Mouse (Mus musculus) limb, embryonic 10.5 days (tissue): ENCODE data around the gene Cdhr3. TPM values are rescaled to one million over a fixed set of nuclear protein-coding genes. Genes with fewer than 3 reads are reported as not detected.
A peak's percentile ranks its signal among the peaks of the same experiment; 100 is the strongest.

ENCODE experiments used
- DNase-seq: peaks from one replicate; pipeline ENCODE4 v3.0.0-alpha.2; 2017; ENCODE audit warnings: low spot score
- H3K27ac ChIP-seq: fragments of 300-500 bp; sonication (generic); 2 replicates; pipeline ENCODE4 v1.5.1; 2016; ENCODE audit warnings: mild to moderate bottlenecking
- H3K27me3 ChIP-seq: fragments of 300-500 bp; sonication (generic); 2 replicates; pipeline ENCODE4 v1.6.1; 2016; ENCODE audit warnings: low read depth, mild to moderate bottlenecking; ENCODE audit not compliant: poor library complexity, severe bottlenecking
- H3K36me3 ChIP-seq: fragments of 300-500 bp; sonication (generic); 2 replicates; pipeline ENCODE4 v1.6.1; 2016; ENCODE audit warnings: mild to moderate bottlenecking, moderate library complexity
- H3K4me1 ChIP-seq: fragments of 300-500 bp; sonication (generic); 2 replicates; pipeline ENCODE4 v1.6.1; 2016
- H3K4me3 ChIP-seq: fragments of 300-500 bp; sonication (generic); 2 replicates; pipeline ENCODE4 v1.5.1; 2016; ENCODE audit warnings: mild to moderate bottlenecking, moderate library complexity
- H3K9me3 ChIP-seq: fragments of 300-500 bp; sonication (generic); replicated peaks from 2 replicates; pipeline ENCODE4 v1.6.1; 2016; ENCODE audit warnings: mild to moderate bottlenecking
- WGBS: fragments of 180-500 bp; shearing (Covaris S2); methylation state at CpG from one replicate; pipeline ENCODE4 v1.1.7; 2016; 5-methylcytosine and 5-hydroxymethylcytosine counted together
- polyA plus RNA-seq: library from polyadenylated mRNA; unstranded; fragments of >200 nt; fragmentation: Nextera tagmentation; extraction: Ambion mirVana; gene quantifications from 2 replicates; pipeline ENCODE4 v1.2.1, GENCODE M21; 2016

The Cdhr3 gene
- polyA plus RNA-seq, 1 experiment from 2014 or later, result not detected

DNA sequence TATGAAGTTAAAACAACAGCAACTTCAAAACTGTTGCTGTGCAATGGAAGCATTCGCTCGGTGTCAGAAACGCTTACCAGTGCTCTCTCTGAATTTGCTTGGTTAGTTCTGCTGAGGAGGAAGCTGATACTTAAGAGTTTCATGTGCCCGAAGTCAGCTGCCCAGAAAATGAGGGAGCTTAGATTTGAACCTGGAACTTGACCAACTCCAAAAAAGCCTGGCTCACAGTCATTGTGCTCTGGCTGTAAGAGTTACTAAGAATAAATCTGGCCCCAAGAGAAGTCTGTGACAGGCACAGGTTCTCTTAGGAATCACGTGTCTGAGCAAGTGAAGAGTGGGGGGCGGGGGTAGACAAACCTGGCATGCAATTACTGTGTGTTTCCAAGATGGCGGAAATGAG is 51.2 kb downstream of the Cdhr3 start:
- Histone ChIP-seq H3K27me3 (no peaks in the 10 kb centered on the region), H3K36me3 (no peaks in the 10 kb centered on the region), H3K4me3 (no peak overlapping the region), H3K4me1 (peaks cover 8% of the 10 kb centered on the region), H3K27ac (no peak overlapping the region), H3K9me3 (no peaks in the 10 kb centered on the region)
- DNase-seq, result no peak
- 90% methylated on average over 7 of the region's 7 CpGs for WGBS

DNA sequence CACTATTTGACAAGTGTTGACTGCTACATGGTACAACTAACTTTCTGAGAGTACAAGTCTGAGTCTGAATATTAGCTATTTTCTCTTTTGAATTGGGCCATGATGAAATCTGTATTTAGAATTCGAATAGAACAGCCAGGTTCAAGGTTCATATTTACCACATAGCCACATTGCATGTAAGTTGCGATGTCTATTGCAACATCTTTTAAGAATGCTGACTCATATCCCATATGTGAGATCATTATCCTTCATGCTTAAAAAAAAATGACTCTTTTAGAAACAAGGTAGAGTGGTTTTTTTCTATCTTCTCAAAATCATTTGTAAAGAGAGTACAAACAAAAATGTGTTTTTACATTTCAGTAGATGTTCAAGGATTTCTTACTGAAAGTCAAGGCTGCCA is 51.9 kb downstream of the Cdhr3 start:
- no peaks in the 10 kb centered on the region for H3K9me3 ChIP-seq
- no peak overlapping the region for H3K27ac ChIP-seq
- WGBS, result 83% methylated on average over 2 of the region's 2 CpGs
- H3K27me3 ChIP-seq, result peaks cover 2% of the 10 kb centered on the region; the same call in 1 of the 2 replicates
- H3K4me1 ChIP-seq, result peaks cover 10% of the 10 kb centered on the region
- H3K4me3 ChIP-seq, result no peak overlapping the region
- no peak for DNase-seq
- no peaks in the 10 kb centered on the region for H3K36me3 ChIP-seq

DNA sequence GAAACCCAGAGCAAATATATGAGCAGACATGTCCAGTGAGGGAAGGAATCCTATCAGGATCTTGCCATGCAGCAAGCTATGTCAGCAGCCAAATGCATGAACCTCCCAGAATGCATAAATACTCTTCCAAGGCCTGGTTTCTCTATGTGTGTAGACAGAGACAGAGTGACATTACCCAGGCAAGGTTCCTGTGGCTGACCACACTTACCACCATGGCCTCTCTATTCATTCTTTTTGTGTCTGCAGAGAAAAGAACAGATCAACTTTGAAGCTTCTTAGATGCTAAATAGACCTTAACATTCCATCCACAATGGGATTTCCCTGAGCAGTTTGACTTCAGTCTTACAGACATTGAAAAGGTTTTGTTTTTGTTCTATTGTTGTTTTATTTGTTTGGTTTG is 54.0 kb downstream of the Cdhr3 start:
- H3K27me3 ChIP-seq, result peaks cover 9% of the 10 kb centered on the region; the same call in 1 of the 2 replicates
- no peaks in the 10 kb centered on the region for H3K36me3 ChIP-seq
- no peak for DNase-seq
- H3K27ac ChIP-seq, result no peak overlapping the region
- H3K4me1 ChIP-seq, result peaks cover 22% of the 10 kb centered on the region
- H3K4me3 ChIP-seq, result no peak overlapping the region
- no peaks in the 10 kb centered on the region for H3K9me3 ChIP-seq

DNA sequence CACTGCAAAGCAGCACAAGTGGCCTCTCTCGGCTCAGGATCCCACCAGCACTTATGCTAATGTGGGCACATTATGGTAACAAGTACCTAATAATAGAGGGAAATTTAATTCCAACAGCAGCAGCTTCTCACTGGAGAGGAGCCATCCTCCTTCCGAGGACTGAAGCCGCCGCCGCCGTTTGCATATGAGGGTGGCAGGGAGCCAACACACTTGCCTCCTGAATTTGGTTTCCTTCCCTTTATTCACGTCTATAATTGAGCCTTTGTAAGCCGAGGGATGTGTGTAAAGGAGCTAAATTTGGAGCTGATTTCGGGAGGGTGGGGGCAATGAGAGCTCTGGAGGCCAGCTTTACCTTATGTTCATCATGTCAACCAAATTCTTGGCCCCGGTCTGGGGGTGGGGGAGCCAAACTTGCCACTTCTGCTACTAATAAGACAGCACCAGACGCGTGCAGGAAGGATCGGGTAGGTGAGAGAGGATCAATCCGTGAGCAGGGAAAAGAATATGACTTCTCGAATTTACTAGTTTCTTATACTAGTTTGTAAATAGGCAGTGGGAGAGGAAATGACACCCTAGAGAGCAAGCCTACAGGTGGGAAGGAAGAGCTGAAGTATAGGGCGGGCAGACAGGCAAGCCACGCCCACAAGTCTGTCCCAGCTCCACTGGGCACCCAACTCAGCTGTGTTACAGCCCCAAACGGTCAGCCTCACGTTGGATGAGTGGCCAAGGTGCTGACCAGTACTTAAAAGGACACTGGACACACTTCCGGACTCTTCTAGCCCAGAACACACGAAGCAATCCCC is 56.8 kb downstream of the Cdhr3 start:
- Histone ChIP-seq H3K27ac (no peak overlapping the region), H3K4me3 (no peak overlapping the region), H3K27me3 (peaks cover 9% of the 10 kb centered on the region; the same call in 1 of the 2 replicates), H3K9me3 (no peaks in the 10 kb centered on the region), H3K36me3 (no peaks in the 10 kb centered on the region), H3K4me1 (peaks cover 27% of the 10 kb centered on the region)
- DNase-seq, result peak; percentile 38
- 20% methylated on average over 21 of the region's 21 CpGs for WGBS

DNA sequence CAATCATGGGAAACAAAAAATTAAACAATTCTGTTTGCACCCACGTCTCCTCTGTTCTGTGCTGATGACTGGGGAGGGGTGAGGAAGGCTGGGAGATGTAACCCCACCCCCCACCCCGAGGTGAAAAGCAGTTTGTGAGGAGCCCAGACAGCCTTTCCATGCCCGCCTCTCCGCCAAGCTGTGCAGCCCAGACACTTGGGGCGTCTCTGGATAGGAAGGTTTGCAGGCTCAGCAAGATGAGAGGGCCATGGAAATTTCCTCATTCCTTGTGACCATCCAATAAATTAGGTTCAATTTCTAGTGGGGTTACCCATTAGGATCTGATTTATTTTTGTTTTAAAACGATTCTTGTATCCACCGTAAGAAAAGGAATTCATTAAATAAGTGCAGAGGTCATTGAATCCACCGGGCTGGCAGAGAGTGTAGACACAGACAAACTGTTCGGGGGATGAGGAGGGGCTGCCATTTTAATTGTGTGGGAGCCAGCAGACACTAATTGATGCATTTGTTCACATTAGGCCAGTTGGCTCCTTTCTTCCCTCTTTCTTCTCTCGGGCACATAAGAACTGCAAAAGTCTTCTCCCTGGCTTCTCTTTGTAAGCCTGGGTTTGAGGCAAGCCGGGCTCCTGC is 57.5 kb downstream of the Cdhr3 start:
- no peaks in the 10 kb centered on the region for H3K36me3 ChIP-seq
- no peak overlapping the region for H3K27ac ChIP-seq
- H3K9me3 ChIP-seq, result no peaks in the 10 kb centered on the region
- H3K27me3 ChIP-seq, result peaks cover 9% of the 10 kb centered on the region; the same call in 1 of the 2 replicates
- 31% methylated on average over 11 of the region's 11 CpGs for WGBS
- DNase-seq, result no peak
- H3K4me3 ChIP-seq, result no peak overlapping the region
- H3K4me1 ChIP-seq, result peaks cover 27% of the 10 kb centered on the region

DNA sequence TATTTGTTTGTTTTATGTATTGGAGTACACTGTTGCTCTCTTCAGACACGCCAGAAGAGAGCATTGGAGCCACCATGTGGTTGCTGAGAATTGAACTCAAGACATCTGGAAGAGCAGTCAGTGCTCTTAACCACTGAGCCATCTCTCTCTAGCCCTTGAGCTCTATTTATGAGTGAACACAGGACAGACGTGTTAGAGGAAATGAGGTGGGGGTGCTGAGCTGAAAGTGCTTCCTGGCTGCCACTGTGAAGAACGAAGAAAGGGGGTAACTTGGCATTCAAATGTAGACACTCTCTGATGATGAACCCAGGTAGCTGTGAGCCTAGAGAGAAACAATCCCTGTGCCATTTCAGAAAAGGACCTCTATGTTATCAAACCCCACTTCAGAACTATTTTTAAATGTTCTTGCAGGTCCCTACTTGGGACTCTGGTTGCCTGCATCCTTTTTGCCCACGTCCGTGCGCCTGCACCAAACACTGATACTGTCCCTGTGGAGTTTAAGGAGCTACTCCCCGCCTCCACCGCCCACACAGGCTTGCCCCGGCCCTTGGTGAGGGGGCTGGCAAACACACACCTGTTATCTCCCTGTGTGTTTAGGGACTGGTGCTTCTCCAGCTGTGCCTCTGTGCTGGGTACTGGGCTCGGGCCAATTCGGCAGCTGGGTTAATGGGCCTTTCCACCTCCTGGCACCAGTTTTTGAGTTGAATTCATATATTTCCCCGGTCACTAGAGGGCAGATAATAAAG is 58.2 kb downstream of the Cdhr3 start:
- Histone ChIP-seq H3K9me3 (no peaks in the 10 kb centered on the region), H3K4me1 (peaks cover 27% of the 10 kb centered on the region), H3K27me3 (peaks cover 9% of the 10 kb centered on the region; the same call in 1 of the 2 replicates), H3K27ac (no peak overlapping the region), H3K36me3 (no peaks in the 10 kb centered on the region), H3K4me3 (no peak overlapping the region)
- DNase-seq, result no peak
- WGBS, result 60% methylated on average over 12 of the region's 12 CpGs

DNA sequence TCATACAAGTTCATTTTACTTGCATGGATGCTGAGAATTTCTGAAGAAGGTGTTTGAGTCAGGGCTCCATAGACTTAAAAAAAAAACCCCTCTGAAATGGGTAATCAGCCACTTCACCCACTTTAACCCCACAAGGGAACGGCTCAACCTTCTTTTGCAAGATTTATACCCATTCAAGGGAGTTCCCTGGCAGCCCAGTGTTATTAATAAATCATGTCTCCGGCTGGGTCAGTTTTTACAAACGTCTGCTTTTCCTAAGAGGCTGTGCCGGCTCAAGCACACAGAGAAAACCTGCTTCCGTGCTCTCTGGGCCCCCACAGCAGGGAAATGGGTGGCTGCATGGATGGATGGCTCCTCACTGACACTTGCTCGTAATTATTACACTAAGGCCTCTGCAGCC is 59.5 kb downstream of the Cdhr3 start:
- H3K4me3 ChIP-seq, result no peak overlapping the region
- DNase-seq, result no peak
- no peaks in the 10 kb centered on the region for H3K36me3 ChIP-seq
- no peak overlapping the region for H3K27ac ChIP-seq
- H3K9me3 ChIP-seq, result no peaks in the 10 kb centered on the region
- 43% methylated on average over 6 of the region's 6 CpGs for WGBS
- peaks cover 38% of the 10 kb centered on the region for H3K4me1 ChIP-seq
- H3K27me3 ChIP-seq, result peaks cover 9% of the 10 kb centered on the region; the same call in 1 of the 2 replicates

DNA sequence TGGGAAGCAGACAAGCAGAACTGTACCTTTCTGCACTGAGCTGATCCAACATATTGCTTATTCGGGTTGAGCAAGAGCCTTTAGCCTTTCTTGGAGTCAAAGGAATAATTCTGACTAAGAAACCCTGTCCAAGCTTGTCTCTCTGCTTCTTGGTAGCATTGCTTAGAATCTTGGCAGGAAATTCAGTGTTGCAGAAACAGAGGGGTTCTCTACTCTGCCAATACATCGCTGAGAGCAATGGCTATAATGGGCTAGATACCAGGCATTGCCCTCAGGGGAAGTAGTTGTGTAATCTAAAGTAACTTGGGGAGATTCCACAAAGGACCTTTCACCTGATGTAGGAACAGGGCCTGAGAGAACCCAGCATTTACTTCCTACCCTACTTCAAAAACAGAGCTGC is 62.1 kb downstream of the Cdhr3 start:
- 90% methylated on average over 2 of the region's 2 CpGs for WGBS
- no peak overlapping the region for H3K4me3 ChIP-seq
- peaks cover 41% of the 10 kb centered on the region for H3K4me1 ChIP-seq

DNA sequence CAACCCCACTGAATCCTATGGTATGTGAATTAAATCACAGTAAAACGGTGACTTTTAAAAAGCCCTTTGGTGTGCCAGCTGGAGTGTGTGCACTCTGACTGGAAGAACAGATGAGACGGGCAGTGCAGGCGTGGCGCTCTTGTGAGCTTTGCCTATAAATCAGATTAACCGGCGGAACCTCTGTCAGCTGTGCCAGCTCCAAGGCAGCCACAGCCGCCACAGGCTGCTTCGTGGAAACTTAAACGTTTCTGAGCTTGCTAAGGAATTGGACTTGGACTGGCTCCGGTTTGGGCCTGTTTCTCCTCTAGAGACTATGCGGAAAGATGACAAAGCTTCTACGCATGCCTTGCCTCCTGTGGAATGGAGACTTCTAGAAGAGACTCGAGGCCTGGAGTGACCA is 62.6 kb downstream of the Cdhr3 start:
- Histone ChIP-seq H3K9me3 (no peaks in the 10 kb centered on the region), H3K36me3 (no peaks in the 10 kb centered on the region), H3K27me3 (peaks cover 7% of the 10 kb centered on the region; the same call in 1 of the 2 replicates), H3K4me1 (peaks cover 36% of the 10 kb centered on the region), H3K4me3 (no peak overlapping the region), H3K27ac (no peak overlapping the region)
- DNase-seq, result no peak
- 79% methylated on average over 13 of the region's 13 CpGs for WGBS

More for the DNA sequence above, 62.1 kb downstream of the Cdhr3 start:
- Histone ChIP-seq H3K27ac (no peak overlapping the region), H3K27me3 (peaks cover 7% of the 10 kb centered on the region; the same call in 1 of the 2 replicates), H3K9me3 (no peaks in the 10 kb centered on the region), H3K36me3 (no peaks in the 10 kb centered on the region)
- no peak for DNase-seq

DNA sequence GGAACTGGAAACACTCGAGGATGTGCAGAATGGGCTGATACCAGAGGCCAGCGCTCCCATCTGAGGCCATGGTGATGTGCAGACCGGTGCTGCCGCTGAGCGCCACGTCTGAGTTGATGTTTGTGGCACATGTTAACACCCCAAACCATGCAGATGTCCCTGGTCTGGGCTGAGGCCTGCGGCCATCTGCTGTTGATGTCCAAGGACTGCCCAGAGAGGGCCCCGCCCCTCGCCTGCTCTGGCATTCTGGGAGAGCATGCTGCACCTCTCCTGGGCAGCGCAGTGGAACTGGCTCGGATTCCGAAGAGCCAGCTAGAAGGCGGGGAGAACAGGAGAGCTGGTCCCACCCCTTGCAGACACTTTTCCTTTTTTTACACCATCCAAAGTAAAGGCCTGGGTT is 64.0 kb downstream of the Cdhr3 start:
- H3K27me3 ChIP-seq, result no peaks in the 10 kb centered on the region; the same call in 1 of the 2 replicates
- no peaks in the 10 kb centered on the region for H3K9me3 ChIP-seq
- no peak for DNase-seq
- H3K4me1 ChIP-seq, result peaks cover 27% of the 10 kb centered on the region
- WGBS, result 45% methylated on average over 13 of the region's 13 CpGs
- no peaks in the 10 kb centered on the region for H3K36me3 ChIP-seq
- H3K4me3 ChIP-seq, result no peak overlapping the region
- H3K27ac ChIP-seq, result 0 out of 2 replicates have a peak overlapping the region, but pooled peaks have one; percentile 47

DNA sequence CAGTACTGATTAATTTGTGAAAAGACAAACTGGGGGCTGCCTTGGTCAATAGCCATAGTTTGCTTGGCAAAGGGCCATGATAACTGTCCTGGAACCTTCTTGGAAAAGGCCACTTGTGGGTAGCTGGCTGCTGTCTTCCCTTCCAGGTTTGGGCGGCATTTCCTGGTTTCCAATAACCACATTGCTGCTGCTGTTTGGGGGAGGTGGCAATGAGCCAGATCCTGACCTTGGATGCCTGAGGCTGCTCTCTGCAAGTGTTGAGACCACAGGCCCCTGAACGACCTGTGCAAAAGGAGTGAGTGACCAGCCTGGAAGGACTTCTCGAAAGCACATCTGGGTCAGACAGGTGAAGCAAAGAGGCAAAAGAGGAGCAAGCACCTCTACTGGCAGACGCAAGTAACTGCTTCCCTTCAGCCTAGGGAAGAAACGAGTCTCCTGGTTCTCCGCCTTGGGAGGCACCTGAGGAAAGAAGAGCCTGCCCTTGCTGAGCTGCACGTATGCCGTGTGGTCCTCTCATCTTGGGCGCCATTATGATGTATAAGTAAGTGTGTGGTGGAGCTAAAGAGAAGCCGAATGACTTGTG is 64.5 kb downstream of the Cdhr3 start:
- no peaks in the 10 kb centered on the region for H3K9me3 ChIP-seq
- H3K4me3 ChIP-seq, result no peak overlapping the region
- DNase-seq, result no peak
- peaks cover 23% of the 10 kb centered on the region for H3K4me1 ChIP-seq
- no peaks in the 10 kb centered on the region for H3K36me3 ChIP-seq
- H3K27ac ChIP-seq, result 0 out of 2 replicates have a peak overlapping the region, but pooled peaks have one; percentile 47
- no peaks in the 10 kb centered on the region; the same call in 1 of the 2 replicates for H3K27me3 ChIP-seq
- WGBS, result 39% methylated on average over 10 of the region's 10 CpGs

DNA sequence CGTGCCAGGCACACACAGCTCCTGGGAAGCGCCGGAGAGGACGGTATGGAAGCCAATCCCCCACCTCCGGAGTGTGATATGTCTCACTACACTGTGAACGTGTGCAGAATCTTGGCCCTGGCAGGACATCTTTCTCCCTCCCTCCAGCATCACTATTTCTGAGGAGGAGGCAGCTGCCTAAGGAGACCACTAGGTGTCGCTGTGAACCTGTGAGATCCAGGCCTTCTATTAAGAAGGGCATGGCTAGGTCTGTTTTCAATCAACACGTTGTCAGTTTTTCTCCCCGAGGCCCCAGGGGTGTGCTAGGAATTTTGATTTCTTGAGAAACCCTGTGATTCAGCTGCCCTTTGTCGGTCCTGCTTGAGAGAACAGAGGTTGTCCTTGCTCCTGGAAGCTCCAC is 65.6 kb downstream of the Cdhr3 start:
- H3K4me1 ChIP-seq, result peaks cover 22% of the 10 kb centered on the region
- WGBS, result 1% methylated on average over 10 of the region's 10 CpGs
- no peaks in the 10 kb centered on the region; the same call in 1 of the 2 replicates for H3K27me3 ChIP-seq
- H3K4me3 ChIP-seq, result peak overlapping the region; percentile 24; the same call in 1 of the 2 replicates
- no peaks in the 10 kb centered on the region for H3K36me3 ChIP-seq
- peak overlapping the region; percentile 68 for H3K27ac ChIP-seq
- 0 out of 2 replicates have a peak, but pooled peaks cover 2% of the 10 kb centered on the region for H3K9me3 ChIP-seq
- DNase-seq, result peak; percentile 86
